Mouse (Mus musculus): Measurements from ENCODE around the gene Esrrb. TPM values are rescaled to one million over a fixed set of nuclear protein-coding genes. Genes with fewer than 3 reads are reported as not detected.

The Esrrb gene
- polyA plus RNA-seq, 1 experiment from 2014 or later = 1.9 TPM

DNA sequence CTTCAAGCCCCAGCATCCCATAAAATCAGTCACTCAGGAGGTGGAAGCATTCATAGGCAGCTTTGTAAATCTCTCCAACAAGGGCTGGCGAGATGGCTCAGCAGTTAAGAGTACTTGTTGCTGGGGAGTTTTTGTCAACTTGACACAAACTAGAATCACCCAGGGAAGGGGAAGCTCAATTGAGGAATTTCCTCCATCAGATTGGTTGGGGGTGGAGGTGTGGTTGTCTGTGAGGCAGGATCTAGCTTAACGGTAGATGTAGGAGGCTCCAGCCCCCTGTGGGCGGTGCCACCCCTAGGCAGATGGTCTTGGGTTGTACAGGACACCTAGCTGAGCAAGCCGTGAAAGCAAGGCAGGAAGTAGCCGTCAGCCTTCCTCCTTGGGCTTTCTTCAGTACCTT is 89.9 kb downstream of the Esrrb start:
- no peak overlapping the region for H3K9ac ChIP-seq (ENCODE audit: low read length)
- no peak overlapping the region for H3K27ac ChIP-seq (replicated peaks in 1 of 2; ENCODE audit: control insufficient read depth in 1 of 2, insufficient read depth in 1 of 2, low read depth in 2 of 2, low read length in 2 of 2)
- no peaks in the 10 kb centered on the region for H3K36me3 ChIP-seq (ENCODE audit: control insufficient read depth, insufficient read depth, low read length)
- ATAC-seq (ENCODE audit: insufficient number of reproducible peaks, insufficient read depth, low FRiP score, low read depth) = no peak
- no peaks in the 10 kb centered on the region for H3K9me3 ChIP-seq (ENCODE audit: control insufficient read depth, low read length)
- H3K4me3 ChIP-seq (ENCODE audit: control insufficient read depth in 1 of 2, insufficient read depth in 1 of 2, low read depth in 1 of 2, low read length in 2 of 2) = no peak overlapping the region
- no peak overlapping the region for H3K4me2 ChIP-seq (ENCODE audit: low read length)
- WGBS = 74% methylated on average over 5 of the region's 5 CpGs
- no peaks in the 10 kb centered on the region for H3K27me3 ChIP-seq (ENCODE audit: control insufficient read depth, insufficient read depth, low read length)
- peaks cover 4 to 9% of the 10 kb centered on the region in 2 experiments; a peak in 3 of 4 replicates for H3K4me1 ChIP-seq (ENCODE audit: control insufficient read depth in 2 of 2, insufficient read depth in 2 of 2, low read length in 2 of 2)

DNA sequence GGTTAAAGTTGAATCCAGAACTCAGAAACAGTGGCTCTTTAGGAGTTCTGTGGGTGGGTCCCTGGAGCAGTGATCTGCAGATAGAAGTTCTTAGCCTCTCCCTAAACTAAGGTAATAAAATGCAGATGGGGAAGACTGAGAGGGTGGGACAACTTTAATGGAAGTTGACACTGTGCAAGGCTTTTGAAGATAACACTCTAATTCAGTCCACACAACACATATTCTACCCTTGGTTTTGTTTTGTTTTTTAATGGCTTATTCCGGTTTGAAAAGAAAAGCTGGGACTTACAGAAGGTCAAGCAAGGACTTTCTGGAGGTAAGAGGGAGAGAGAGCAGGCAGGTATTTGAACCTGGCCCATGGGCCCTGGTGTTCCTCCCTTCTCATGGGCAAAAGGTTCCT is 94.1 kb downstream of the Esrrb start:
- H3K4me3 ChIP-seq (ENCODE audit: control insufficient read depth in 1 of 2, insufficient read depth in 1 of 2, low read depth in 1 of 2, low read length in 2 of 2) = no peak overlapping the region
- H3K36me3 ChIP-seq (ENCODE audit: control insufficient read depth, insufficient read depth, low read length) = no peaks in the 10 kb centered on the region
- no peak for ATAC-seq (ENCODE audit: insufficient number of reproducible peaks, insufficient read depth, low FRiP score, low read depth)
- H3K27me3 ChIP-seq (ENCODE audit: control insufficient read depth, insufficient read depth, low read length) = no peaks in the 10 kb centered on the region
- no peak overlapping the region for H3K4me2 ChIP-seq (ENCODE audit: low read length)
- 93% methylated on average over 1 of the region's 1 CpGs for WGBS
- H3K27ac ChIP-seq (replicated peaks in 1 of 2; ENCODE audit: control insufficient read depth in 1 of 2, insufficient read depth in 1 of 2, low read depth in 2 of 2, low read length in 2 of 2) = no peak overlapping the region
- H3K4me1 ChIP-seq (ENCODE audit: control insufficient read depth in 2 of 2, insufficient read depth in 2 of 2, low read length in 2 of 2) = no peaks in the 10 kb centered on the region
- 0 out of 2 replicates have a peak, but pooled peaks cover 6% of the 10 kb centered on the region for H3K9me3 ChIP-seq (ENCODE audit: control insufficient read depth, low read length)
- H3K9ac ChIP-seq (ENCODE audit: low read length) = no peak overlapping the region

DNA sequence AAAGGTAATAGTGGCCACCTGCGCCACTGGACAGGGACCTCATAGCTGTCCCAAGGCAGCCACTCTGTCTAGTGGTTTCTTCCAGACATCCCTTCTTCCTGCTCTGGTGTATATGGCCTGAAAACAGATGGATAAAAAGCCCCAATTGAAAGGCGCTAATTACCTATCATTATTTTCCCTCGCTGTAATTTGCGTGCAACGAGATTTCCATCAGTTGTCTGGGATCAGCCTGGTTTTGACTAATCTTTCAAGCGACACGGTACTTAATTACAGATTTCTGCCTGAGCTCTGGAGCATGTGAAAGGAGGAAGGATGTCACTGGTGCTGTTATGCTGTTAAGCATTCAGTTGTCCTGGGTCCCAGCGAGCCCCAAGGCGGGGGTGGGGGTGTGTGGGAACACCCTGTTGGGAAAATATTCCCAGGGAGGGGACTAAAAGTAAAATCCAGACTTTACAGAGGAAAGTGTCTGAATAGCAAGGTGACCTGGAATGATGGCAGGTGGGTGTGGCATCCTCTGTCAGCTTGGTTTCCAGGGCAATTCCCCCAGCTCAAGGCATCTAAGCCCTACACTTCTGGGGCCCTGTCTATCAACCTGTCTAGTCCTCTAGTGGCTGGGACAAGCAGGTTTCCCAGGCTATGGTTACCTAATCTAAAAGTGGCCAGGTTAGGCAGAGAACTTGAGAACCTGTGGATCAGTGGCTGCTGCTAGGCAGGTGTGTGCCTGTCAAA is 102.0 kb downstream of the Esrrb start:
- Histone ChIP-seq H3K27ac (replicated peaks in 1 of 2; ENCODE audit: control insufficient read depth in 1 of 2, insufficient read depth in 1 of 2, low read depth in 2 of 2, low read length in 2 of 2) (no peak overlapping the region), H3K36me3 (ENCODE audit: control insufficient read depth, insufficient read depth, low read length) (no peaks in the 10 kb centered on the region), H3K4me3 (ENCODE audit: control insufficient read depth in 1 of 2, insufficient read depth in 1 of 2, low read depth in 1 of 2, low read length in 2 of 2) (no peak overlapping the region), H3K9me3 (ENCODE audit: control insufficient read depth, low read length) (0 out of 2 replicates have a peak, but pooled peaks cover 6% of the 10 kb centered on the region), H3K4me2 (ENCODE audit: low read length) (no peak overlapping the region), H3K4me1 (ENCODE audit: control insufficient read depth in 2 of 2, insufficient read depth in 2 of 2, low read length in 2 of 2) (peaks cover 0 to 4% of the 10 kb centered on the region in 2 experiments; a peak in 2 of 4 replicates), H3K27me3 (ENCODE audit: control insufficient read depth, insufficient read depth, low read length) (no peaks in the 10 kb centered on the region), H3K9ac (ENCODE audit: low read length) (no peak overlapping the region)
- 82% methylated on average over 9 of the region's 9 CpGs for WGBS
- ATAC-seq (ENCODE audit: insufficient number of reproducible peaks, insufficient read depth, low FRiP score, low read depth) = no peak

DNA sequence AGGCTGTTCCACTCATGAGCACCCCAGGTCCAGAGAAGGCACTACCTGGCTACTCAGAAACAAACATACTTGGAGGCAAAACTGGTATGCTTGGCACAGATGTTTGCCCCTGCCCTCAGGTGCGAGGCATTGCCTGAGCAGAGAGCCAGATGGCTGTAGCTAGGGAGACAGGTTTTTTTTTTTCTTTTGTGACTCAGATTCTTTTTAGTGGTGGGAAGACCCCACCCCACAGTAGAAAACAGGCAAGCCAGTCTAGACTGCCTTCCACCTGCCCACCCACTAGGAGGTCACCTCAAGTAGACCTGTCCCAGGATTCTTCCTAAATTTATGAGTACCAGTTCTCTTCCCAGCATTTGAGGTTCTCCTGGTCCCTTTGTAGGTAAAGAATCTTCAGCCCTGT is 103.5 kb downstream of the Esrrb start:
- Histone ChIP-seq H3K36me3 (ENCODE audit: control insufficient read depth, insufficient read depth, low read length) (no peaks in the 10 kb centered on the region), H3K9me3 (ENCODE audit: control insufficient read depth, low read length) (0 out of 2 replicates have a peak, but pooled peaks cover 6% of the 10 kb centered on the region), H3K4me2 (ENCODE audit: low read length) (no peak overlapping the region), H3K4me3 (ENCODE audit: control insufficient read depth in 1 of 2, insufficient read depth in 1 of 2, low read depth in 1 of 2, low read length in 2 of 2) (no peak overlapping the region), H3K9ac (ENCODE audit: low read length) (no peak overlapping the region), H3K27me3 (ENCODE audit: control insufficient read depth, insufficient read depth, low read length) (no peaks in the 10 kb centered on the region), H3K4me1 (ENCODE audit: control insufficient read depth in 2 of 2, insufficient read depth in 2 of 2, low read length in 2 of 2) (peaks cover 0 to 4% of the 10 kb centered on the region in 2 experiments; a peak in 2 of 4 replicates), H3K27ac (replicated peaks in 1 of 2; ENCODE audit: control insufficient read depth in 1 of 2, insufficient read depth in 1 of 2, low read depth in 2 of 2, low read length in 2 of 2) (no peak overlapping the region)
- no peak for ATAC-seq (ENCODE audit: insufficient number of reproducible peaks, insufficient read depth, low FRiP score, low read depth)
- WGBS = 83% methylated on average over 1 of the region's 1 CpGs

DNA sequence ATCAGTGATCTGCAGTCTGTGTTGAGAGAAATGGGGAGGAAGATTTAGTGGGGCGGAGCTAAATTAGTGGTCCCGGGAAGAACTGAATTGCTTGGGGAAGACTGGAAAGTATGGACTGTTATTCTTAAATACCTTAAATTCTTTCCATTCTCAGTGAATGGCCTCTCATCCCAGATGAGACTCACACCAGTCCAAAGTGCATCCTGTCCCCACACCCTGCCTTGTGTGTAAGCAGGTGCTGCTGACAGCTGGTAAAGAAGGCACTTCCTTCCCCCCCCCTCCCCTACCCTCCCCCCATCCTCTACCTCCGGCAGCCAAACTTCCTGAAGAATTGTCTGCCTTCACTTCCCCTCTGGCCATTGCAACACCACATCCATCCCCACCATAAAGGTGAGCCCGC is 105.3 kb downstream of the Esrrb start:
- no peak overlapping the region for H3K4me2 ChIP-seq (ENCODE audit: low read length)
- H3K27ac ChIP-seq (replicated peaks in 1 of 2; ENCODE audit: control insufficient read depth in 1 of 2, insufficient read depth in 1 of 2, low read depth in 2 of 2, low read length in 2 of 2) = no peak overlapping the region
- WGBS = 41% methylated on average over 4 of the region's 4 CpGs
- H3K9ac ChIP-seq (ENCODE audit: low read length) = no peak overlapping the region
- ATAC-seq (ENCODE audit: insufficient number of reproducible peaks, insufficient read depth, low FRiP score, low read depth) = no peak
- no peak overlapping the region for H3K4me3 ChIP-seq (ENCODE audit: control insufficient read depth in 1 of 2, insufficient read depth in 1 of 2, low read depth in 1 of 2, low read length in 2 of 2)
- H3K36me3 ChIP-seq (ENCODE audit: control insufficient read depth, insufficient read depth, low read length) = no peaks in the 10 kb centered on the region
- no peaks in the 10 kb centered on the region for H3K9me3 ChIP-seq (ENCODE audit: control insufficient read depth, low read length)
- 0 out of 2 replicates have a peak, but pooled peaks cover 4% of the 10 kb centered on the region for H3K27me3 ChIP-seq (ENCODE audit: control insufficient read depth, insufficient read depth, low read length)
- peaks cover 0 to 4% of the 10 kb centered on the region in 2 experiments; a peak in 2 of 4 replicates for H3K4me1 ChIP-seq (ENCODE audit: control insufficient read depth in 2 of 2, insufficient read depth in 2 of 2, low read length in 2 of 2)

DNA sequence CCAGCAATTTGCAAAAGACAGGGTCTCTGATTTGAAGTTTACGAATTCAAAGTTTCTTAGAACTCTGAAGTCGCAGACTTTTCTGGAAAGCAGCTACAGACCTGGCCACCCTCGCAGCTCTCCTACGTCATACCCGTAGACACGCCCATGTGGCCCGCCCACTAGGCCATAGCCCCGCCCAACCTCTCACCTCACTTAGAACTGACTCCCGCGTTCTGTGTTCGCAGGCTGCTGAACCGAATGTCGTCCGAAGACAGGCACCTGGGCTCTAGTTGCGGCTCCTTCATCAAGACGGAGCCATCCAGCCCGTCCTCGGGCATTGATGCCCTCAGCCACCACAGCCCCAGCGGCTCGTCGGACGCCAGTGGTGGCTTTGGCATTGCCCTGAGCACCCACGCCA is 109.0 kb downstream of the Esrrb start:
- 49% methylated on average over 23 of the region's 23 CpGs for WGBS
- ATAC-seq (ENCODE audit: insufficient number of reproducible peaks, insufficient read depth, low FRiP score, low read depth) = no peak
- H3K9ac ChIP-seq (ENCODE audit: low read length) = no peak overlapping the region
- no peaks in the 10 kb centered on the region for H3K9me3 ChIP-seq (ENCODE audit: control insufficient read depth, low read length)
- 0 out of 2 replicates have a peak, but pooled peaks cover 4% of the 10 kb centered on the region for H3K27me3 ChIP-seq (ENCODE audit: control insufficient read depth, insufficient read depth, low read length)
- H3K4me1 ChIP-seq (ENCODE audit: control insufficient read depth in 2 of 2, insufficient read depth in 2 of 2, low read length in 2 of 2) = peaks cover 6 to 14% of the 10 kb centered on the region in 2 experiments
- no peak overlapping the region for H3K4me2 ChIP-seq (ENCODE audit: low read length)
- no peaks in the 10 kb centered on the region for H3K36me3 ChIP-seq (ENCODE audit: control insufficient read depth, insufficient read depth, low read length)
- no peak overlapping the region for H3K4me3 ChIP-seq (ENCODE audit: control insufficient read depth in 1 of 2, insufficient read depth in 1 of 2, low read depth in 1 of 2, low read length in 2 of 2)
- H3K27ac ChIP-seq (replicated peaks in 1 of 2; ENCODE audit: control insufficient read depth in 1 of 2, insufficient read depth in 1 of 2, low read depth in 2 of 2, low read length in 2 of 2) = no peak overlapping the region

DNA sequence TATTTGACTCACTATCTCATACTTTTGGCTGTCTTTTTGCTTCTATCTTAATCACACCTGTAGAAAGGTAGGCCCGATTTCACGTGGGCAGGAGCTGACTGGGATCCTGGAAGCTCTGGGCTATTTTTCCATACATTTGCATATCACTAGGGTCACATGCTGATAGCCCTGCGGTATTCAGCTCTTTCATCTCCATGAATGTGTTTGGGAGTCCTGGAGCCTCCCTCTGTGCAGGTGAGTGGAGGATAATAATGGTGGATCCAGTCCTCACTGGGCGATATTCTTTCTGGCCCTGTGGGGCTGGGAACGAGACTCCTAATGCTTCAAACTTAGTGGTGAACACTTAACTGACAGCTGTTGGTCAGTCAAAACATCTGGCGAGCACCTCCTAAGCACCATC is 110.0 kb downstream of the Esrrb start:
- no peaks in the 10 kb centered on the region for H3K9me3 ChIP-seq (ENCODE audit: control insufficient read depth, low read length)
- H3K4me3 ChIP-seq (ENCODE audit: control insufficient read depth in 1 of 2, insufficient read depth in 1 of 2, low read depth in 1 of 2, low read length in 2 of 2) = no peak overlapping the region
- WGBS = 64% methylated on average over 6 of the region's 6 CpGs
- H3K36me3 ChIP-seq (ENCODE audit: control insufficient read depth, insufficient read depth, low read length) = no peaks in the 10 kb centered on the region
- H3K27ac ChIP-seq (replicated peaks in 1 of 2; ENCODE audit: control insufficient read depth in 1 of 2, insufficient read depth in 1 of 2, low read depth in 2 of 2, low read length in 2 of 2) = no peak overlapping the region
- 0 out of 2 replicates have a peak, but pooled peaks cover 4% of the 10 kb centered on the region for H3K27me3 ChIP-seq (ENCODE audit: control insufficient read depth, insufficient read depth, low read length)
- ATAC-seq (ENCODE audit: insufficient number of reproducible peaks, insufficient read depth, low FRiP score, low read depth) = no peak
- no peak overlapping the region for H3K4me2 ChIP-seq (ENCODE audit: low read length)
- H3K9ac ChIP-seq (ENCODE audit: low read length) = no peak overlapping the region
- peaks cover 16 to 24% of the 10 kb centered on the region in 2 experiments for H3K4me1 ChIP-seq (ENCODE audit: control insufficient read depth in 2 of 2, insufficient read depth in 2 of 2, low read length in 2 of 2)

Data from heart, embryonic 14.5 days (tissue).